Mouse (Mus musculus): ENCODE measurements at regions not wholly inside any gene's neighbourhood (a gene's known extent, or its start where the extent isn't known, plus 50 kb on each side); places are given as distances from the start of the nearest gene placed in this dataset.

GRCm38 (mm10) chr10:117579210-117579609 lies 50.1 kb upstream of the Cpm start:
- TF ChIP-seq GATA1 (IDR thresholded peaks at IDR 0.05; ENCODE audit: low read length), result no peak

- no peak for TF ChIP-seq GATA1 (IDR thresholded peaks at IDR 0.05; ENCODE audit: low read length)
Observed at GRCm38 (mm10) chr10:117578696-117579146, 50.6 kb upstream of the Cpm start.

GRCm38 (mm10) chr10:117577970-117578695 lies 51.2 kb upstream of the Cpm start:
- TF ChIP-seq GATA1 (IDR thresholded peaks at IDR 0.05; ENCODE audit: low read length), result no peak

- TF ChIP-seq GATA1 (IDR thresholded peaks at IDR 0.05; ENCODE audit: low read length), result no peak
Observed at GRCm38 (mm10) chr10:117576881-117577730, 52.2 kb upstream of the Cpm start.

- TF ChIP-seq GATA1 (IDR thresholded peaks at IDR 0.05; ENCODE audit: low read length), result no peak
Observed at GRCm38 (mm10) chr10:117576154-117576859, 53.0 kb upstream of the Cpm start.

- no peak for TF ChIP-seq GATA1 (IDR thresholded peaks at IDR 0.05; ENCODE audit: low read length)
Observed at GRCm38 (mm10) chr10:117575404-117576153, 53.7 kb upstream of the Cpm start.

- no peak for TF ChIP-seq GATA1 (IDR thresholded peaks at IDR 0.05; ENCODE audit: low read length)
Observed at GRCm38 (mm10) chr10:117574915-117575314, 54.4 kb upstream of the Cpm start.

- no peak for TF ChIP-seq GATA1 (IDR thresholded peaks at IDR 0.05; ENCODE audit: low read length)
Observed at GRCm38 (mm10) chr10:117574056-117574727, 55.1 kb upstream of the Cpm start.

GRCm38 (mm10) chr10:117573596-117573850 lies 55.8 kb upstream of the Cpm start:
- TF ChIP-seq GATA1 (IDR thresholded peaks at IDR 0.05; ENCODE audit: low read length), result no peak

GRCm38 (mm10) chr10:117572746-117573595 lies 56.3 kb upstream of the Cpm start:
- no peak for TF ChIP-seq GATA1 (IDR thresholded peaks at IDR 0.05; ENCODE audit: low read length)

GRCm38 (mm10) chr10:117571891-117572573 lies 57.3 kb upstream of the Cpm start:
- TF ChIP-seq GATA1 (IDR thresholded peaks at IDR 0.05; ENCODE audit: low read length), result no peak

- no peak for TF ChIP-seq GATA1 (IDR thresholded peaks at IDR 0.05; ENCODE audit: low read length)
Observed at GRCm38 (mm10) chr10:117570971-117571861, 58.1 kb upstream of the Cpm start.

Data from G1E-ER4 (cell line).